Mouse (Mus musculus) mesoderm, embryonic 11.5 days (tissue): Measurements from ENCODE around the gene Ptgir.

ENCODE experiments used
- DNase-seq: peaks from one replicate; pipeline ENCODE4 v3.0.0-alpha.2; 2012; ENCODE audit warnings: low read depth, low spot score

Ptgir gene

DNA sequence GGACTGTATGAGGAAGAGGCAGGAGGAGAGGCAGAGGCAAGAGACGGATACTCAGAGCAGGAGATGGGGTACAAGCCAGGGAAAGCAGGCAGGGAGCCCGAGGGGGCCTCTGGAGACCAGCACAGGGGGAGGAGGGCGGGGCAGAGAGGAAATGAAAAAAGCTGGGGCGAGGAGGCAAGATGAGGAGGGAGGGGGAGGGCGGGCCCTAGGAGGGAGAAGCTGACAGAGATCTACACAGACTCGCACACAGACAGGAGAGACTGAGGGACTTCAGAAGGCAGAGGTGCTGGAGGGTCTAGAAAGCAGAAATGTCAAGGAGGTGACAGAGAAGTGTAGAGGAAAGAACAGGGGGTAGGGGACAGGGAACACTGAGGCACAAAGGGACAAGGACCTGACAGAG lies at the start of gene Ptgir:
Gene Ptgir, plus strand, starts transcription at position 210 of the 400 bp plus-strand sequence.
- no peak for DNase-seq

DNA sequence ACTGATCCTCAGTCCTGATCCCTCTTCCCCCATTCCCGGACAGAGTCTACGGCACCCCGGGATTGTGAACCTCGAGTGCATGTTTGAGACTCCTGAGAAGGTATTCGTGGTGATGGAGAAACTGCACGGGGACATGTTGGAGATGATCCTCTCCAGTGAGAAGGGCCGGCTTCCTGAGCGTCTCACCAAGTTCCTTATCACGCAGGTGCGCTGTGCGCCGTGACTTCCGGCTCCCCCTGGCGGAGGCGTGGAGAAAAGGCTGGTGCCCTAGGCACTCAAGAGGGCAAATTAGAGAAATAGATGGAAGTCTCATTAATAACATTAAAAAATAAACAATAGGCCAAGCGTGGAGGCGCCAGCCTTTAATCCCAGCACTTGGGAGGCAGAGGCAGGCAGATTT lies 48.0 kb upstream of the Ptgir start:
- no peak for DNase-seq

- peak; percentile 81 for DNase-seq
Observed at GRCm38 (mm10) chr7:16859902-16860651, 46.2 kb upstream of the Ptgir start.

DNA sequence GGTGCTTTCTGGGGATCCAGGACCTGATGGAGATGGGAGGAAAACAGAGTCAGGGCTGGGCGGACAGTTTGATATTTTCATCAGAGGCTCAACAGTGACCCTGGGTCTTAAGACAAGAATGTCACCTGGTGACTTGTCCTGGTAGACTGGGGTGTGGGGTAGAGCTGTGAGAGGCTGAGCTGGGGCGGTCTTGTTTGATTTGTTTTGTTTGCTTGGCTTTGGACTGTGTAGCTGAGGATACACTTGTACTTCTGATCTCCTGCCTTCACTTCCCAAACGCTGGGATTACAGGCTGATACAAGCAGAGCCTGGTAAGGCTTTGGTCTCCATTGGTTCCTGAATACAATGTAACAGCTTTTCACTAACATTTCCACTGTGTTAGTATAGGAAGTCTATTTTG lies 38.8 kb upstream of the Ptgir start:
- no peak for DNase-seq

GRCm38 (mm10) chr7:16869497-16869896 lies 36.8 kb upstream of the Ptgir start:
- peak; percentile 86 for DNase-seq

- no peak for DNase-seq
Observed at GRCm38 (mm10) chr7:16871600-16871999, 34.7 kb upstream of the Ptgir start.

- DNase-seq, result no peak
Observed at GRCm38 (mm10) chr7:16872478-16872877, 33.8 kb upstream of the Ptgir start.

- no peak for DNase-seq
Observed at GRCm38 (mm10) chr7:16873392-16873791, 32.9 kb upstream of the Ptgir start.

GRCm38 (mm10) chr7:16874190-16874589 lies 32.1 kb upstream of the Ptgir start:
- peak; percentile 88 for DNase-seq

DNA sequence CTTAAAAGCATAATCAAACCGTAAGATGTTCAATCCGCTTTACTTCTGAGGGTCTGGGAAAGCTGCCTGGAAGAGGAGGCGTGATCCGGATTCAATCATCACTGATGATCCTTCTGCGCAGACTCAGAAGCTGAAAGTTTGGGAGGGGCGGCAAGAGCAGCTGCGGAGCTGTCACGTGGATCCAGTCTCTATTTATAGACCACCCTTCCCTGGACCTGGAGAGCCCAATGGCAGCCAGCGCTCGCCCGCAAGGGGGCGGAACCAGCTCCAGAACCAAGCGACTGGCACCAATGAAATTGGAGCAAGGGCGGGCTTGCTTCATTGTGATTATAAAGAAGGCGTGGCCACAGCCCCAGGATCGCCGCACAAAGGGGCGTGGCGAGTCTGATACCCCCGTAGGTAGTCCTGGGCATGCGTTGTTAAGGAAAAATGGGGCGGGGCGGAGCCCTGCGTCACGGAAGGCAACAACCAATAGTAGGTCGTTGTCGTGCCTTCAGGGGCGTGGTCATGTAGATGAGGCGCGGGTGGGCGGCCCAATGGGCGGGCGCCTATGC lies 31.5 kb upstream of the Ptgir start:
- DNase-seq, result peak; percentile 100

DNA sequence AGATGAGACGGTGACA lies 31.2 kb upstream of the Ptgir start, which contains the start of gene Dact3:
Gene Dact3, plus strand, starts transcription at position 8 of the 16 bp plus-strand sequence.
- no peak for DNase-seq

DNA sequence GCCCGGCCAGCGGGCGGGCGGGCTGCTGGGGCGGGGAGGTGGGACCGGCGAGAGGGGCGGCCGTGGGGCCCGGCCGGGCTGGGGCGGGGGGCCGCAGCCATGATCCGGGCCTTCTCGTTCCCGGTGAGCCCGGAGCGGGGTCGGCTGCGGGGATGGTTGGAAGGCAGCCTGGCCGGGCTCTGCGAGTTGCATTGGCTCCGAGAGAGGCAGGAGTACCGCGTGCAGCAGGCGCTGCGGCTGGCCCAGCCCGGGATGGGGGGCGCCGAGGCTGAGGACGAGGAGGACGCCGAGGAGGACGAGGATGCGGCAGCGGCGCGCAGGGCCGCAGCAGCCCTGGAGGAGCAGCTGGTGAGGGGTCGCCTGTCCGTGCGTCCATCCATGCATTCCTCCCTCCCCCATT lies 31.0 kb upstream of the Ptgir start:
- no peak for DNase-seq

- no peak for DNase-seq
Observed at GRCm38 (mm10) chr7:16876006-16876405, 30.3 kb upstream of the Ptgir start.

- peak; percentile 94 for DNase-seq
Observed at GRCm38 (mm10) chr7:16876608-16877007, 29.7 kb upstream of the Ptgir start.

- no peak for DNase-seq
Observed at GRCm38 (mm10) chr7:16877717-16878116, 28.6 kb upstream of the Ptgir start.

- DNase-seq, result peak; percentile 85
Observed at GRCm38 (mm10) chr7:16879796-16880547, 26.3 kb upstream of the Ptgir start.

DNA sequence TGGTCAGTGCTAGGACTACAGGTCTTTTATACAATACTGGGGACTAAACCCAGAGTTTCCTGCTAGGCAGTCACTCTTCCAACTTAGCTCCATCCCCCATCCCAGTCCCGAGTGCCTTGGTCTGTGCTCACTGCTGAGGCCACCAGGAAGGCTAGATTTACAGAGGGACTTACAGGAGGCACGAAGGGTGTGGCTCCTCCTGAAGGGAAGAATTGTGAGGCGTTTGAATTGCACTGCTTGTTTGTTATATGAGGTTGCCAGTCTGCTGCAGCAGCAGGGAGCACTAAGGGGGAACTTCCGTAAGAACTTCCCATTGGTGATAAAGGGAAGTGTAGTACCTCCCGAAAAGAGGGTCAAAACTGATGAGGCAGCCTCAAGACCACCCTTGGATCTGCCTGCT lies 25.7 kb upstream of the Ptgir start:
- DNase-seq, result no peak

GRCm38 (mm10) chr7:16883162-16883561 lies 23.1 kb upstream of the Ptgir start:
- no peak for DNase-seq

- DNase-seq, result no peak
Observed at GRCm38 (mm10) chr7:16884334-16884733, 22.0 kb upstream of the Ptgir start.

GRCm38 (mm10) chr7:16885271-16885776 lies 21.0 kb upstream of the Ptgir start:
- DNase-seq, result no peak

DNA sequence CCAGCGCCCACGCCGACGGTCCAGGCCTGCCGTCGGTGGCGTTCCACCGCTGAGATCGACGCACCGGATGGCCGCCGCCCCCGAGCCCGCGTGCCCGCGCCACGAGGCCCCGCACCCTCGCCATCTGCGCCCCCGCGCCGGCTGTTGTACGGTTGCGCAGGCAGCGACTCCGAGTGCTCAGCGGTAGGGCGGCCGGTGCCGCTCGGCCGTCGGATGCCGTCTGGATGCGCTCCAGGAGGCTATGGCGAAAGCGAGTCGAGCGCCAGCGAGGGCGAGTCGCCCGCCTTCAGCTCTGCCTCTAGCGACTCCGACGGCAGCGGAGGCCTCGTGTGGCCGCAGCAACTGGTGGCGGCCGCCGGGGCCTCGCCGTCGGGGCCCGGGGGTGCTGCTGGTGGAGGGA lies 20.4 kb upstream of the Ptgir start:
- DNase-seq, result no peak

GRCm38 (mm10) chr7:16890536-16890935 lies 15.8 kb upstream of the Ptgir start:
- no peak for DNase-seq

- peak; percentile 90 for DNase-seq
Observed at GRCm38 (mm10) chr7:16890944-16891343, 15.3 kb upstream of the Ptgir start.
